Comparison of ENCODE assay signal across 12 mouse cellular contexts in genomic region chr9:117571186-117571855, GRCm38 (mm10). TPM values are rescaled to one million over a fixed set of nuclear protein-coding genes. Genes with fewer than 3 reads are reported as not detected.
DNase-seq lines count a peak whose midpoint lies in the region; ATAC-seq and TF ChIP-seq lines count a peak whose summit lies in the region.
"Had no signal": no experiment of that assay in that cellular context is flagged by ENCODE, and none has a peak within 500 bp of the region (broad histone marks: within the 10 kb centered on the region; RNA-seq: fewer than 3 reads in every experiment).

No protein-coding gene starts in this region.

- DNase-seq in embryonic facial prominence, embryonic 10.5 days (ENCODE audit: low spot score), result no peak
- DNase-seq in liver, adult 2 months (ENCODE audit: extremely low read depth, low read depth, low spot score), result peak; percentile 25
- DNase-seq in adrenal gland, adult 8-10 months, result peak; percentile 4
- DNase-seq in cerebellum, adult 18-20 months, result no peak
- DNase-seq in frontal cortex, postnatal 25 days (ENCODE audit: low spot score in 2 of 2), result no peak
- DNase-seq: B cell, adult 2 months; left cerebral cortex, postnatal 4 days had no signal

- H3K4me3 ChIP-seq in embryonic facial prominence, embryonic 13.5 days, result no peak overlapping the region
- H3K4me3 ChIP-seq in embryonic facial prominence, embryonic 10.5 days, result no peak overlapping the region
- H3K4me3 ChIP-seq in liver, adult 2 months (ENCODE audit: insufficient read depth, low read depth, low read length), result no peak overlapping the region
- H3K4me3 ChIP-seq in liver, embryonic 12.5 days, result no peak overlapping the region
- H3K4me3 ChIP-seq in myocyte, result no peak overlapping the region
- H3K4me3 ChIP-seq: neural tube, embryonic 12.5 days had no signal

- no peak for ATAC-seq in embryonic facial prominence, embryonic 13.5 days (ENCODE audit: insufficient number of reproducible peaks, insufficient read depth, low FRiP score, low TSS enrichment, low read depth)
- no peak for ATAC-seq in liver, embryonic 12.5 days

- 0 out of 2 replicates have a peak overlapping the region, but pooled peaks have one; percentile 4 for H3K27ac ChIP-seq in embryonic facial prominence, embryonic 13.5 days
- no peak overlapping the region for H3K27ac ChIP-seq in embryonic facial prominence, embryonic 10.5 days (replicated peaks)
- no peak overlapping the region for H3K27ac ChIP-seq in liver, adult 2 months (replicated peaks; ENCODE audit: insufficient read depth, low read depth, low read length)
- H3K27ac ChIP-seq in liver, embryonic 12.5 days, result no peak overlapping the region
- H3K27ac ChIP-seq: neural tube, embryonic 12.5 days had no signal

- no peak overlapping the region for H3ac ChIP-seq in myocyte (ENCODE audit: control insufficient read depth, insufficient read length)

- no peak for TF ChIP-seq CTCF in liver, adult 2 months (IDR thresholded peaks at IDR 0.05; ENCODE audit: low read depth, low read length)

- H3K9me3 ChIP-seq in embryonic facial prominence, embryonic 13.5 days, result no peaks in the 10 kb centered on the region
- H3K9me3 ChIP-seq in embryonic facial prominence, embryonic 10.5 days, result no peaks in the 10 kb centered on the region
- H3K9me3 ChIP-seq in liver, embryonic 12.5 days (replicated peaks), result no peaks in the 10 kb centered on the region
- H3K9me3 ChIP-seq: neural tube, embryonic 12.5 days had no signal

- no peaks in the 10 kb centered on the region for H3K79me2 ChIP-seq in liver, adult 2 months (ENCODE audit: control insufficient read depth, insufficient read depth, low read length)
- H3K79me2 ChIP-seq in myocyte (ENCODE audit: control insufficient read depth, insufficient read depth), result no peaks in the 10 kb centered on the region

- H3K4me2 ChIP-seq in embryonic facial prominence, embryonic 13.5 days, result no peak overlapping the region
- H3K4me2 ChIP-seq in liver, embryonic 12.5 days, result no peak overlapping the region
- no peak overlapping the region for H3K4me2 ChIP-seq in myocyte (ENCODE audit: low read depth)
- H3K4me2 ChIP-seq: neural tube, embryonic 12.5 days had no signal

- WGBS in embryonic facial prominence, embryonic 13.5 days, result 75% methylated on average over 5 of the region's 5 CpGs
- WGBS in embryonic facial prominence, embryonic 10.5 days, result 85% methylated on average over 5 of the region's 5 CpGs
- 68% methylated on average over 5 of the region's 5 CpGs for WGBS in liver, adult 2 months
- 48% methylated on average over 5 of the region's 5 CpGs for WGBS in liver, embryonic 12.5 days (ENCODE audit: insufficient replicate concordance)

- H3K4me1 ChIP-seq in embryonic facial prominence, embryonic 13.5 days, result 0 out of 2 replicates have a peak, but pooled peaks cover under 1% of the 10 kb centered on the region
- peaks cover 3% of the 10 kb centered on the region; the same call in 1 of the 2 replicates for H3K4me1 ChIP-seq in embryonic facial prominence, embryonic 10.5 days
- peaks cover 17% of the 10 kb centered on the region for H3K4me1 ChIP-seq in liver, adult 2 months (ENCODE audit: control insufficient read depth, insufficient read depth, low read length)
- H3K4me1 ChIP-seq in liver, embryonic 12.5 days, result no peaks in the 10 kb centered on the region
- H3K4me1 ChIP-seq: neural tube, embryonic 12.5 days had no signal

- no peaks in the 10 kb centered on the region for H3K36me3 ChIP-seq in embryonic facial prominence, embryonic 13.5 days
- H3K36me3 ChIP-seq in embryonic facial prominence, embryonic 10.5 days (replicated peaks), result no peaks in the 10 kb centered on the region
- H3K36me3 ChIP-seq in liver, adult 2 months (ENCODE audit: control insufficient read depth, insufficient read depth, low read length), result no peaks in the 10 kb centered on the region
- no peaks in the 10 kb centered on the region for H3K36me3 ChIP-seq in liver, embryonic 12.5 days
- H3K36me3 ChIP-seq in myocyte (ENCODE audit: control insufficient read depth, insufficient read depth), result no peaks in the 10 kb centered on the region
- H3K36me3 ChIP-seq: neural tube, embryonic 12.5 days had no signal

- no peak for TF ChIP-seq POLR2A in liver, adult 2 months (IDR thresholded peaks at IDR 0.05; ENCODE audit: extremely low read depth, insufficient read depth, low read length)
- TF ChIP-seq POLR2A in myocyte (IDR thresholded peaks at IDR 0.05; ENCODE audit: insufficient read length, low read depth), result no peak

- H3K27me3 ChIP-seq in embryonic facial prominence, embryonic 13.5 days, result no peaks in the 10 kb centered on the region
- no peaks in the 10 kb centered on the region for H3K27me3 ChIP-seq in embryonic facial prominence, embryonic 10.5 days (replicated peaks; ENCODE audit: low read depth, poor library complexity, severe bottlenecking)
- H3K27me3 ChIP-seq in liver, adult 2 months (ENCODE audit: control insufficient read depth, insufficient read depth, low read length), result no peaks in the 10 kb centered on the region
- H3K27me3 ChIP-seq in liver, embryonic 12.5 days (replicated peaks), result no peaks in the 10 kb centered on the region
- H3K27me3 ChIP-seq in myocyte (ENCODE audit: control insufficient read depth, insufficient read depth, insufficient read length), result no peaks in the 10 kb centered on the region
- H3K27me3 ChIP-seq: neural tube, embryonic 12.5 days had no signal

- no peak overlapping the region for H3K9ac ChIP-seq in embryonic facial prominence, embryonic 13.5 days
- H3K9ac ChIP-seq in liver, adult 2 months (ENCODE audit: low read depth, low read length), result no peak overlapping the region
- no peak overlapping the region for H3K9ac ChIP-seq in liver, embryonic 12.5 days
- H3K9ac ChIP-seq: neural tube, embryonic 12.5 days had no signal

TF ChIP-seq in myocyte, 11 proteins besides CTCF, POLR2A, EP300 and RAD21:
- TF ChIP-seq CEBPB (IDR thresholded peaks at IDR 0.05; ENCODE audit: insufficient read depth, poor library complexity, severe bottlenecking) (peak; percentile 95), TCF3 (IDR thresholded peaks at IDR 0.05; ENCODE audit: insufficient read length, low read depth) (no peak)
TF ChIP-seq in myocyte: peak in this region for 1.

RNA-seq across cellular contexts. Expression of gene Rbms3, which starts 58.4 kb away (rescaled TPM):
- 98.2 and 104 TPM in 2 replicates for polyA plus RNA-seq in embryonic facial prominence, embryonic 13.5 days (2015; fragmentation: Nextera tagmentation; extraction: Ambion mirVana)
- 23.5 and 29.9 TPM in 2 replicates for polyA plus RNA-seq in embryonic facial prominence, embryonic 10.5 days (2016; fragmentation: Nextera tagmentation; extraction: Ambion mirVana)
- total RNA-seq in liver, adult 2 months (2014; rRNA removed), result 4.0 and 5.4 TPM in 2 replicates
- 1.5 and 2.4 TPM in 2 replicates for polyA plus RNA-seq in liver, adult 2 months (2012; rRNA removed)
- 8.1 and 10.0 TPM in 2 replicates for polyA plus RNA-seq in liver, embryonic 12.5 days (2016; fragmentation: Nextera tagmentation; extraction: Ambion mirVana)
- total RNA-seq in adrenal gland, adult 8-10 months (2022), result 10 to 100 TPM; 18.3 to 45.0 (median 31.7) TPM
- polyA plus RNA-seq in myocyte (2012; fragmentation: generic; extraction: Trizol), result 4.5 TPM
- total RNA-seq: megakaryocyte progenitor cell, adult 5-6 weeks had no signal

Comparison
In these comparisons a context has a peak if more than half of its experiments do, and no peak if none do; other contexts are left out.
1. DNase-seq: peak in liver, adult 2 months (single experiment) and adrenal gland, adult 8-10 months (single experiment); none in embryonic facial prominence, embryonic 10.5 days (single experiment), cerebellum, adult 18-20 months (0 of 2) and frontal cortex, postnatal 25 days (0 of 2).